Mouse (Mus musculus) intestine, postnatal 0 days (tissue): ENCODE measurements at regions not wholly inside any gene's neighbourhood (a gene's known extent, or its start where the extent isn't known, plus 50 kb on each side); places are given as distances from the start of the nearest gene placed in this dataset.
A peak's percentile ranks its signal among the peaks of the same experiment; 100 is the strongest.

Experiments
- ATAC-seq: fragments of 200-750 bp; cut with Nextera tagmentation; 2 replicates; pipeline ENCODE4 v1.8.0; 2017; ENCODE audit warnings: mild to moderate bottlenecking, moderate TSS enrichment, moderate library complexity
- H3K27ac ChIP-seq: fragments of 300-500 bp; sonication (generic); 2 replicates; pipeline ENCODE4 v1.5.1; 2014; ENCODE audit warnings: mild to moderate bottlenecking, low read depth, low read length, moderate library complexity
- H3K27me3 ChIP-seq: fragments of 300-500 bp; sonication (generic); replicated peaks from 2 replicates; pipeline ENCODE4 v1.6.1; 2014; ENCODE audit warnings: low read length, mixed read lengths; ENCODE audit not compliant: control insufficient read depth, insufficient read depth
- H3K36me3 ChIP-seq: fragments of 300-500 bp; sonication (generic); 2 replicates; pipeline ENCODE4 v1.6.1; 2014; ENCODE audit warnings: mild to moderate bottlenecking, moderate library complexity; ENCODE audit not compliant: control insufficient read depth, insufficient read depth
- H3K4me1 ChIP-seq: fragments of 300-500 bp; sonication (generic); replicated peaks from 2 replicates; pipeline ENCODE4 v1.6.1; 2014; ENCODE audit warnings: antibody characterized with exemption, low read length, mixed read lengths; ENCODE audit not compliant: control insufficient read depth, insufficient read depth
- H3K4me2 ChIP-seq: fragments of 300-500 bp; sonication (generic); replicated peaks from 2 replicates; pipeline ENCODE4 v1.6.1; 2014; ENCODE audit warnings: low read depth, mild to moderate bottlenecking, moderate library complexity
- H3K4me3 ChIP-seq: fragments of 300-500 bp; sonication (generic); 2 replicates; pipeline ENCODE4 v1.5.1; 2014; ENCODE audit warnings: low read depth, low read length
- H3K9ac ChIP-seq: fragments of 300-500 bp; sonication (generic); 2 replicates; pipeline ENCODE4 v1.6.1; 2014; ENCODE audit warnings: mild to moderate bottlenecking, low read depth, low read length
- H3K9me3 ChIP-seq: fragments of 300-500 bp; sonication (generic); 2 replicates; pipeline ENCODE4 v1.6.1; 2016; ENCODE audit warnings: mixed run types; ENCODE audit not compliant: control insufficient read depth
- CTCF ChIP-seq: sonication (generic); IDR thresholded peaks from 2 replicates; pipeline ENCODE4 v1.5.1; 2016; ENCODE audit warnings: low read depth, mild to moderate bottlenecking, control low read depth, antibody characterized with exemption, moderate library complexity
- WGBS: fragments of 180-500 bp; shearing (Covaris S2); extraction: QIAGEN DNeasy Blood & Tissue Kit; methylation state at CpG from one replicate; pipeline ENCODE4 v1.1.7; 2014; 5-methylcytosine and 5-hydroxymethylcytosine counted together

- TF ChIP-seq CTCF = peak; percentile 32
- Histone ChIP-seq H3K9me3 (no peaks in the 10 kb centered on the region), H3K4me1 (no peaks in the 10 kb centered on the region), H3K4me2 (no peak overlapping the region), H3K9ac (no peak overlapping the region), H3K4me3 (no peak overlapping the region), H3K36me3 (no peaks in the 10 kb centered on the region), H3K27ac (no peak overlapping the region), H3K27me3 (no peaks in the 10 kb centered on the region)
- WGBS = 80% methylated on average over 19 of the region's 19 CpGs
- no peak for ATAC-seq
Observed at GRCm38 (mm10) chr3:34759942-34760640, 109.9 kb downstream of the Sox2 start.

- Histone ChIP-seq H3K4me1 (no peaks in the 10 kb centered on the region), H3K27me3 (no peaks in the 10 kb centered on the region), H3K36me3 (no peaks in the 10 kb centered on the region), H3K27ac (no peak overlapping the region), H3K9ac (no peak overlapping the region), H3K4me2 (no peak overlapping the region), H3K9me3 (no peaks in the 10 kb centered on the region), H3K4me3 (no peak overlapping the region)
- ATAC-seq = no peak
- no peak for TF ChIP-seq CTCF
- WGBS = 71% methylated on average over 7 of the region's 7 CpGs
Observed at GRCm38 (mm10) chr3:34761162-34761769, 111.1 kb downstream of the Sox2 start.

- no peak overlapping the region for H3K4me3 ChIP-seq
- no peaks in the 10 kb centered on the region for H3K36me3 ChIP-seq
- TF ChIP-seq CTCF = no peak
- H3K4me1 ChIP-seq = no peaks in the 10 kb centered on the region
- no peak overlapping the region for H3K27ac ChIP-seq
- WGBS = 95% methylated on average over 4 of the region's 4 CpGs
- H3K9ac ChIP-seq = no peak overlapping the region
- H3K9me3 ChIP-seq = no peaks in the 10 kb centered on the region
- no peak for ATAC-seq
- no peak overlapping the region for H3K4me2 ChIP-seq
- no peaks in the 10 kb centered on the region for H3K27me3 ChIP-seq
Observed at GRCm38 (mm10) chr3:34761783-34762182, 111.6 kb downstream of the Sox2 start.

GRCm38 (mm10) chr3:34764559-34764958, 114.4 kb downstream of the Sox2 start:
- H3K4me3 ChIP-seq = no peak overlapping the region
- 65% methylated on average over 2 of the region's 2 CpGs for WGBS
- H3K9ac ChIP-seq = no peak overlapping the region
- H3K4me2 ChIP-seq = no peak overlapping the region
- ATAC-seq = no peak
- H3K27ac ChIP-seq = no peak overlapping the region
- H3K27me3 ChIP-seq = no peaks in the 10 kb centered on the region
- no peaks in the 10 kb centered on the region for H3K9me3 ChIP-seq
- no peak for TF ChIP-seq CTCF
- H3K4me1 ChIP-seq = no peaks in the 10 kb centered on the region
- no peaks in the 10 kb centered on the region for H3K36me3 ChIP-seq

DNA sequence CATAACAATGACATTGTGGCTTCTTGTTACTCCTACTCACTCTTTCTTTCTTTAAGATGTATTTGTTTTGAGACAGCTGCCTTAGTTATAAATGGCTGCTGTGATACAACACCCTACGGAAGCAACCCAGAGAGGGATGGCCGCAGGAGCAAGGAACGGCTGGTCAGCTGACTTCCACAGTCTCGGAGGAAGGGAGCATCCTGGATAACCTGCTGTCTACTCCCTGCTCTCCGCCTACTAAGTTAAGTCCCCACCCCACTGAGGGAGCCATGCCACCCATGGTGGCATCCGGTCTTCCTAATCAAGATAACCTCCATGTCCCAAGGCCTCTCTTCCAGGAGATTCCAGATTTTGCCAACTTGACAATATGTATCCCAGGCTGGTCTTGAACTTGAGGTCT, 114.9 kb downstream of the Sox2 start:
- no peak for ATAC-seq

DNA sequence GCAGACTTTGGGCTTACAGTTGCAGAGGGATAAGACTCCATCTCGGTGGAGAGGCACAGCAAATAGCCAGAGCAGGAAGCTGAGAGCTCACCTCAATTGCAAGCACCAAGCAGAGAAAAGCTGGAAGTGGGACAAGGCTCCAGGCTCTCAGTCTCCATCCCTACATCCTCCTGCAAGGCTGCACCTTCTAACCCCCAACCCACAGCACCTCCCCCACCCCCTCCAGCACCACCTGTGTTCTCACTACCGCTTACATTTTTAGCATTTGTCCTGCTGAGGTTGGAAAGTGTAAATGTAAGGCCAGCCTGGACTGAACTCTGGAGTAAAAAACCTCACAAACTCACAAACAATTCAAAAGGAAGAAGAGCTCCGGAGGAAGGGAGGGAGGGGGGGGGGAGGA, 119.6 kb downstream of the Sox2 start:
- TF ChIP-seq CTCF = no peak
- WGBS = 20% methylated on average over 2 of the region's 3 CpGs

More for the DNA sequence above, 114.9 kb downstream of the Sox2 start:
- H3K36me3 ChIP-seq = no peaks in the 10 kb centered on the region
- no peak for TF ChIP-seq CTCF
- no peak overlapping the region for H3K4me3 ChIP-seq
- no peaks in the 10 kb centered on the region for H3K4me1 ChIP-seq
- H3K9me3 ChIP-seq = no peaks in the 10 kb centered on the region
- no peak overlapping the region for H3K9ac ChIP-seq
- 77% methylated on average over 6 of the region's 6 CpGs for WGBS
- H3K27ac ChIP-seq = no peak overlapping the region
- H3K4me2 ChIP-seq = no peak overlapping the region
- H3K27me3 ChIP-seq = no peaks in the 10 kb centered on the region

More for the DNA sequence above, 119.6 kb downstream of the Sox2 start:
- no peak overlapping the region for H3K9ac ChIP-seq
- ATAC-seq = no peak
- H3K36me3 ChIP-seq = no peaks in the 10 kb centered on the region
- no peaks in the 10 kb centered on the region for H3K27me3 ChIP-seq
- no peak overlapping the region for H3K4me2 ChIP-seq
- H3K4me1 ChIP-seq = no peaks in the 10 kb centered on the region
- H3K9me3 ChIP-seq = no peaks in the 10 kb centered on the region
- no peak overlapping the region for H3K4me3 ChIP-seq
- H3K27ac ChIP-seq = no peak overlapping the region
